Mouse (Mus musculus): ENCODE measurements around the gene Rpl18a.
A peak's percentile ranks its signal among the peaks of the same experiment; 100 is the strongest.
"Not testable (repeated sequence)": the region's sequence is repeated elsewhere in the genome, so short reads cannot be mapped to it uniquely, and the experiment has no call there.

Rpl18a gene

DNA sequence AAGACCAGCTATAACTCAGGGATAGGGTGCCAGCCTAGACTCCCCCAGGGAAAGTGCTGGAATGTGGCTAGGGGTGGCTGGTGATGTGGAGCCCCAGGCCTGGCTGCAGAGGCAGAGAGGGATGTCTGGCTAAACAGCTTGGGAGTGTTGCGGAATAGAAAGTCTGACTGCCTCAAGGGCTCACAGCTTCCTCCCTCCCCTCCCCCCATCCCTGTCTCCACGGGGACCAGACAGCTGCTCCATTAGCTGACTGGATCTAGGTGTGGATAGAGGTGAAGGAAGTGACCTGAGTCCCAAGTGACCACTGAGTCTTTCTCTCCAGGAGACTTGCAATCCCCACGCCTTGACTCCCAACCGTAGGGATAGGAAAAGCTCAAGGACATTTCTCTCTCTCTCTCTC lies 5.9 kb upstream of the Rpl18a start:
- DNase-seq (ENCODE audit: low spot score): no peak

DNA sequence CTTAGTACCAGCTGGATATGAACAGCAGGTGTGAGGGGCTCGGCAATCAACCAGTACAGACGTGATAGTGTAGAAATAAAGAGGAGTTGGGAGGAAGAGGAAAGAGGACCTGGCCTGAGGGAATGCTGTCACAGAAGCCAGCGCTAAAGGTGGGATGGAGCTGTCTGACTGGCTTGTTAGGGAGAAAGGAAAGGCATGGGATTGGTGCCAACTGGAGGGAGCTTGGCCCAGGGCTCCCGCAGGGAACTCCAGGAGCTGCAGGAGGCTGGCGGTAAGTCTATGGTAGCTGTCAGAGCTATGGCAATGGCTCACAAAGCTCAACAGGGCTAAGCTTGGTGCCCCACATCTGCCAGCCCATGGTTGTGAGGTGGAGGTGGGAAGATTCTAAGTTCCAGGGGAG lies 5.0 kb upstream of the Rpl18a start:
- no peak for DNase-seq (ENCODE audit: low spot score)

DNA sequence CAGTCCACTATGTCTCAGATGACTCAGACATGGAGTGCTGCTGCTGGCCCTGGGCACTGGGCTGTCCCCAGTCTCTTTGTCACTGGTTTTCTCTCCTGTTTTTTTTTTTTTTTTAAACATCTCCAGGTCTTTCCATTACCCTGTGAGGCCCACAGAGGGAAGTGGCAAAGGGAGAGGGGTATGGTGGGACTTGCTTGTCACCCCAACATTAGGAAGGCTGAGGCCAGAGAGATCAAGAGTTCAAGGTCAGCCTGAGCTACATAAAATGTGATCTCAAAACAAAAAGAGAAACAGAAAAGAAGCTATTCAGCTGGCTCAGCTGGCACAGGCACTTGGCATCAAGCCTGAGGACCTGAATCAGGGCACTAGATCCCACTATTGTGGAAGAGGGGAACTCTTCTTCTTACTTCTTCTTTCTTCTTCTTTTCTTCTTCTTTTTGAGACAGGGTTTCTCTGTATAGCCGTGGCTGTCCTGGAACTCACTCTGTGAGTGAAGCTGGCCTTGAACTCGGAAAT lies 3.7 kb upstream of the Rpl18a start:
- DNase-seq (ENCODE audit: low spot score): no peak

DNA sequence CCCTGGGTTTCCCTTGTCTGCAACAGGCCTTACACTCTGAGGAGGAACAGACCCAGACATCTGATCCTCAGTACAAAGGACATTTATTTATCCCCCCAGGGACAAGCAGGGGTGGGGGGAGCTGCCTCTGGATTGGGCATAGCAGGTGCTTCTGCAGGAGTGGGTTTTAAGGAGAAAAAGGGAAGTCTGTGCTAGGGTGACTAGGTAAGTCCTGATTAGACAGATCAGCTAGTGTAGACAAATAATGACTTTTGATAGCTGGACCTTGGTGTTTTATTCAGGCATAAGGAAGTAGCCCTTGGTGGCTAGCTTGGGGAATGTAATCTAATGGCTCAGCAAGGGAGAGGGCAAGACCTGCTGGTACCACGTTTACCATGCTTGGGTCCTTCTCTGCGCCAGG lies 2.0 kb upstream of the Rpl18a start:
- no peak for DNase-seq (ENCODE audit: low spot score)

DNA sequence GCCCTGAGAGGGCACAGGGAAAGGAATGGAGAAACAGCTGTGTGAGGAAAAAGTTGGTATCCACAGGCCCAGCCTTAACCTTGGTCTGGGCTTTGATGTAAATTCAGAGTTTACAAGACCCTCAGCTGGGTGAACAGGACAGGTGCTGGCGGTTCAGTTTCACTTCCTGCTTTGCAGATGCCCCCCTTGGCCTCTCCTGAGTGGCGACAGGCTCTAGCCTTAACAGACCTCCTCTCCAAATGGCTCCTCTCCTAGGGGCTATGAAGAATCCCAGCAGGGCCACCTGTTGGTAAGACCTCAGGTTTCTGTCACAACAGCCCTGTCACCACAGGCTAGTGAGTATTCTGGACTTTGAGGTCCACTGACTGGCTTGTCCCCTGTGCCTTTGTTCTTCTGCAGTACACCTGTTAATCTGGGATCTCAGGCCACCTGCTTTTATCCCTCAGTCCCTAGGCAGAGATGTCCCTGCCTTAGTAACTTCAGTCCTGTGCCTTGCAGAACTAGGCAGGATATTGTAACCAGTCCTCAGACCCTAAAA lies 1.5 kb upstream of the Rpl18a start:
- DNase-seq (ENCODE audit: low spot score): no peak

DNA sequence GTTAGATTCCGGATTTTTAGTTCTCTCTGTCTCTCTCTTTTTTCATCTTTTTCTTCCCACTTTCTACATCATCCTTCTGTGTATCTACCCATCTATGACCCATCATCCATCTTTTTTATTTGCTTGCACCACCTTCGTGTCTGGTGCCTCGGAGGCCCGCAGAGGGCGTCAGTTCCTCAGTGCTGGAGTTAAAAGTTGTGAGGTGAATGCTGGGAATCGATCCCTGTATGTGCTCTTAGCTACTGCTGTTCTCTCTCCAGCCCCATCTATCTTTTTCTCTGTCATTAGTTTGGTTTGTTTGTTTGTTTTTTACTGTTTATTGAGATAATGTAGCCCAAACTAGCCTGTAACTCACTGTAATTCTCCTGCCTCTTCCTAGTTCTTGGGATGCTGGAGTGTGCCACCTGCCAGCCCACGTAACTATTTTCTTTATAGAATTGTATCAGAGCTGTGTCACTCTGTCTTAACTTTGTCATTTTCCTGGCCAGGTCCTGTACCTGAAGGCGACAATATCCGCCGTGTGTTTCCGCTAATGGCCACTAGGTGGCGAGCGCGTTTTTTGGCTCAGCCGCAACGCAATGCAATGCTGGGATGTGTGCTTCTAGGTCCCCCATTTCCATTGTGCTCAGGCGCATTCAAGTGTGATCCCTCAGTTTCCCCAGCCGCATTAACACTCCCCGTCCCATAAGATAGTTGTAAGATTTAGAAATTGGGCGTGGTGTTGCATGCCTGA lies 635 bp upstream of the Rpl18a start:
- DNase-seq (ENCODE audit: low spot score): peak; percentile 81

DNA sequence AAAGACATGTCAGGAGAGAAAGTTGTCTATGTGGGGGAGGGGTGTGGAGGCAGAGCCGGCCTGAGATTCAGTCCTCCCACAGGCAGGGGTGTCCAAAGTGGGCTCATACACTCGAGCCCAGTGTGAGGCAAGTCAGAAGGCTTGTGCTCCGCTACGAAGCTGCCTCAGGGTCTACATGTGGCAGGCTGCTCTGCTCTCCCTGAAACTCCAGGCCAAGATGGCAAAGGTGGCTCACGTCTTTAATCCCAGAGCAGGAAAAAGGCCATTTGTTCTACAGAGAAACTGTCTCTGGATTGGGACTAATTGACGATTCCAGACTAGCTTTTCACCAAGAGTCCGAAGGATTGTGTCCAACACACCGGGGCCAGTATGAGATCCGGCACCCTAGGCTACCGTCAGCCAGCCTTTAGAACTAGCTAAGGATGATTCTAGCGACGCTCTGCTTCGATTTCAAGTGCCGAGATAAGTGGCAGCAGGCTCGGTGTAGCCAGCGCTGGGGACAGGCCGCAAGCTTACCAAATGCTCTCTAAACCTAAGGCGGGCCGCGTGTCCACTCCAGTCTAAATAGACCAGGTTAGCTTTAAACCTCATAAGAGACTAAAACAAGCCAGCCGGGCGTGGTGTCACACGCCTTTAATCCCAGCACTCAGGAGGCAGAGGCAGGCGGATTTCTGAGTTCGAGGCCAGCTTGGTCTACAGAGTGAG lies 744 bp downstream of the Rpl18a start:
- DNase-seq (ENCODE audit: low spot score): no peak

DNA sequence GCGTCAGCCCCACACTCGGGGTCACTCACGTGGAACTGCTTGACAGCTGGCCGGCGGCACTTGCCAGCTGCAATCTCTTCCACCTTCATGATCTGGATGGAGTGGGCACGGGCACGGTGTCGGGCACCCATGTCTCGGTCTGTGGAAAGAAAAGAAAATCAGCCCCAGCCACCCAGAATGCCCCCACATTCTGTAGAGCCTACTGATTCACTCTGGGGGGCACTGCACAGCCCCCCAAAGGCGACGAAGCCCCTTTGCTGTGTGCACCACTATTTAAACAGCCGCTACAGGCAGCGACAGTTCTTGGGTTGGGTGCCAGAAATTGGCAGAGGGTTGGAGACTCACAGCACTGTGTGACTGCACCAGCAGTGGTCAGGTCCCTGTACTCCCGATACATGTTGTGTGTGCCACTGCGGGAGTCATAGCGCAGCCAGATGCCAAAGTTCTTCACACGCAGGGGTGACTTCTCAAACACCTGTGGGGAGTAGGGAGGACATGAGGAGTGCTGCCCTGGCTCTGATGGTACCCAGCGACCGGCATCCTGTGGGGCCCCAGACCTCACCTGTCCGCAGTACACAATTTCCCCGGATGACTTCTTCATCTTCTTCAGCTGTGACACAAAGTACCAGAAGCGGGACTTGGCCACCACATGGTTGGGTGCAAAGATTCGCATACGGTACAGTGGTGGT lies 1.5 kb downstream of the Rpl18a start:
- DNase-seq (ENCODE audit: low spot score): not testable (repeated sequence)

DNA sequence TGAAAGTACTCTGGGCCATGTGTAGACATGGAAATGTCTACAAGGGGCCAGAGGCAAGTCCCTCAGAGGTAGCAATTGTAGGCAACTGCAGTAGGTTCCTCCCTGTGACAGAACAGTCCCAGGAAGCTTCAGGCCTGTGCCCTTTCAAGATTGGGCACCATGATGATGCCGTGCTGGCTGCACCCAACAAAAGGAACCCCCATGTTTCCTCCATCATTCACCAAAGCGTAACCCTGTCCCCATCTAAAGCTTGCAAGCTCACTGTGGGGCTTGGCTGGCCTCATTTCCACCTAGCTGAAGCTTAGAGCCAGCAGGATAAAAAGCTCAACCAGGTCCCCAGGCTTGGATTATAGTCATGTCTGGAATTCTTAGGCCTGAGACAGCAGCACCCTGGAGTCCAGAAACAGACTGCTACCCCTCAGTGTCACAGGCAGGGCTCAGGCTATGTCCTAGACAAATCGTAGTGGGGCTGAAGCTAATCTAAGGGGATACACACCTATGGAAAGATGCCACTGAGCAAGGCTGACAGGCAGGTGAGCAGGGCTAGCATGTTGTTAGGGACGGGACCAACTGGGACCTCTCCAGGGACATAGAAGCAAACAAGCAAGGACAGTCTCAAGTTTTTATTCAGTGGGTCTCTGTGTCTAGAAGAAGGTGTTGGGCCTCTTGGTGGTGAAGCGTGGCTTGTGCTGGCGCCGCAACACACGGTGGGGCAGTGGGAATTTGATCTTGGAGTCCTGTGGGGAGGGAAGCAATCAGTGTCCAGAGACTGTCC lies 2.3 kb downstream of the Rpl18a start:
- DNase-seq (ENCODE audit: low spot score): no peak

DNA sequence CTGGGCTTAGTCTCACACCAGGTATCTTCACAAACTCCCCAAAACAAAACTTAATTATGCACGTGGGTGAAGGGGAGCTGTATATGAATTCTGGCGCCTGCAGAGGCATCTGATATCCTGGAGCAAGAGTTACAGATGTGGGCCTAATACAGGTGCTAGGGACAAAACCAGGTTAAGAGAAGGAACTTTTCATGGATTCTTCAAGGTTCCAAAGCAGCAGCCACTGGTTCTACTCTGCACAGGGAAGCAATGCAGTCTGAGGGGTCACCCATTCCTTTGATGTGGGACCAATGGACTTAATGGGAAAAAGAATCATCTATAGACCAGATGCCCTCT lies 2.9 kb downstream of the Rpl18a start:
- no peak for DNase-seq (ENCODE audit: low spot score)

DNA sequence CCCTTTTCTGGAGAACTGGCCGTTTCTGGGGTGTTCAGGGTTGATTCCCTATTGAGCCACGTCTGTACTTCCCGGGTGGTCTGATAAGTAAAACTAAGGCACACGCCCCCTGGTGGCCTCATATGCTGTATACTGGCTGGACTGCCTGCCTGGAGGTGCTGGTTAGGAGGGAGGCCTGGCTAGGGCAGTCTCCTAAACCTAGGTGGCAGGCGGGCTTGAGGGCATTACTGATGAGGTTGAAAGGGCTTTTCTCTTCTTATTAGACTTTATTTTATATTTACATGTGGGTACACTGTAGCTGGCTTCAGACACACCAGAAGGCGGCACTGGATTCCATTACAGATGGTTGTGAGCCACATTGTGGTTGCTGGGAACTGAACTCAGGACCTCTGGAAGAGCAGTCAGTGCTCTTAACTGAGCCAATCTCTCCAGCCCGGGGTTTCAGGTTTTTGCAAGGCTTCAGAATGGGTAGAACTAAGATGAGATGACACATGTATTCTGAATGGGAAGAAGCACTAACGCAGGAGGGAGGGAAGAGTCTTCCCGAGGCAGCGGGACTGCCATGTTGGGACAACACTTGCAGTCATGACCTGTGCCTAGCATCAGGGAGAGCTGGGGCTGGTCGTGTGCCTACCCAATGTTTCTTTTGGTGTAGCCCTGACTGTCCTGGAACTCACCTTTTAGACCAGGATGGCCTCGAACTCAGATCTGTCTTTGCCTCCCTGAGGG lies 3.4 kb downstream of the Rpl18a start:
- peak; percentile 70 for DNase-seq (ENCODE audit: low spot score)

DNA sequence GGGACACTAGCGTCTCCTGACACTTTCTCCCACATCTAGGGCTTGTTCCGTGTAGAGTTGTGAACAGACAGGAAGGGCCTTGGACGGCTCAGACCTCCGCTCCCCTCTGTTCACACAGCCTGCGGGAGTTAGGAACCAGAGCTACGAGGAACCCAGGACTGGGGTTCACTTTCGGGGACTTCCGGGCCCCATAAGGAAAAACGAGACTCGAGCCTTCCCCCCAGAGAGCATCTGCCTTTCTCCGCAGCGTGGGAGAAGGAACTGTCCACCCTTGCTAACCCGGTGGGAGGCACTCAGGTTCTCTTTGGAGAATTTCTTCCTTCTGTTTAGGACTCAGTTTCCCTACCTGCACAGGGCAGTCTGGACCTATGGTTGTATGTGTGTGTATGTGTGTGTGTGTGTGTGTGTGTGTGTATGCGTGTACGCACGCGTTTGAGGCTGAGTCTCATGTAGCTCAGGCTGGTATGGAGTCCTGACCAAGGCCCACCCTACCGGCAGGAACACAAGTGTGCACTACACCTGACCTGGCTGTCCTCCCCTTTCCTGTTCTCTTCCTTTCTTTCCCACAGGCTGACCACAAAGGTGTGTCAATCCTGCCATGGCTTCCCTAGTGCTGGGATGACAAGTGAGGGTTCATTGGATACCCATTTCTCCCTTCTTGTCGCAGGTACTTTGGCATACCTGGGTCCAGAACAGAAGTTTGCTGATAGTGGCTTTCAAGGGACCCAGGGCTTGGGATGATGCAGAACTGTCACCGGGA lies 4.1 kb downstream of the Rpl18a start:
- no peak for DNase-seq (ENCODE audit: low spot score)

DNA sequence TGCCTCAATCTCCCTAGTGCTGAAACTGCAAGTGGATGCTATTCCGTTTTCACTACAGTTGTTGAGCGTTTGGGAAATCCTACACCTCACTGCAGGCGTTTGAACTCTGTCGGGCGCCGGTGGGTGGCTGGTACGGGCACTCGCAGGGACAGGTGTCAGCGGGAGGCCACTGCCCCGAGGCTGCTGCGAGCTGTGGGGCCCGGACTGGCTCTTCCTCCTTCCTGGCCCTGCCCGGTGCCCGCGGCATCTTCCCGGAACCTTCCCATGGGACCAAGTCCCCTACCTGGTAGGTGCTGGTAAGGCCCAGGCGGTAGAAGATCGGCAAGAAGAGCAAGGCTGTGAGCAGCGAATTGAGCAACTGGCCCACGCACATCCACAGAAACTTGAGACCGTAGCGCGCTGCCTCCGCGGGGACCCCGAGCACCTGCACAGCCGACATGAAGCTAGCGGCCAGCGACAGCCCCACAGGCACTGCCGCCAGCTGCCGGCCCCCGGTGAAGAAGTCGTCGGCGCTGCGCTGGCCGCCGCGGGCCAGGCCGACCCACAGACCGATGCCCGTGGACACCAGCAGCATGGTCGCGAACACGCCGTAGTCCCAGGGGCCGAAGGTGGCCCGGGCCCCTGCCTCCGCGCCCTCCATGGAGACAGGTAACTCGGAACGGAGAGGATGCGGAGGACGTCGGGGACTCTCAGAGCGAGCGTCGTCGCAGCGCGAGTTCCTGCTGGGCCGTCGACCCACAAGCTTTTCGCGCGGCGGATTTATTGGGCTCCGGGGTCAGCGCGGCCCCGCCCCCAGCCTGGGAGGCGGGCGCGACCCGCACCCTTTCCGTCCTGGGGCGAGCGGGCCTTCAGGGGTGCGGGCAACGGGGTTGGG lies 5.0 kb downstream of the Rpl18a start, which contains the start of gene Slc5a5:
Gene Slc5a5 (minus strand): TSS at position 736 of the 874 bp plus-strand sequence.
- no peak for DNase-seq (ENCODE audit: low spot score)

DNA sequence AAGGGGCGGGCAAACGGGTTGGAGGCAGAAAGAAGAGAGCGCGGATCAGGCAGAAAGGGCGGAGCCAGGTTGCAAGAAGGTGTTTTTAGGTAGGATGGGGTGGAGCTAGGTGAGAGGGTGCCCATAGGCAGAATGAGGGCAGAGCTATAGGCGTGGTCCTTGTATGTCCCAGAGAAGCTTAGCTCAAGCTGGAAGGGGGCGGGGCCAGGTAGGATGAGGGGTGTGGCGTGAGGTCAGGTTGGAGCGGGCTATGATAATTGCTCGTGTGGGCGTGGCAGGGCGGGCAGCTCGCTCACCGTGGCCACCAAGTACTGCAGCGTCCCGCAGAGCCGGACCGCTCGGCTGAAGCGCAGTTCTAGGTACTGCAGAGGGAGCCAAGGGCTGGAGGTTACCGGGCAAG lies 5.9 kb downstream of the Rpl18a start:
- no peak for DNase-seq (ENCODE audit: low spot score)

DNA sequence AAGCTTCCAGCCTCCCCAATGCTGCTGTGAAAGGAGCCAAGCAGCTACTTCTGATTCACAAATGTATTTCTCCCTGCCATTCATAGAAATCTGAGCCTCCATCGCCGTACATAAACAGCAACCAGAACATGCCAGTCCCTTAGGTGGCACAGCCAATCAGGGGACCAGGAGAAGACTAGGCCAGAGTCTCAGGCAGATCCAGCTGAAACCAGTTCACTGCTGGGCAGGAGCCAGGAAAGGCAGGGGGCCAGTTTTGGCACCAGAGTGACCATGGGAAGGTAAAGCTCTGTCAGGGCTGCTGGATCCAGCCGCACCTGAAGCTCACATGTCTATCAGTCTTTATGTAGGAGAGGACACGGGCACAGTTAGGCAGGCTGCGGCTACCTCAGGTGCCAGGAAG lies 6.6 kb downstream of the Rpl18a start:
- no peak for DNase-seq (ENCODE audit: low spot score)

DNA sequence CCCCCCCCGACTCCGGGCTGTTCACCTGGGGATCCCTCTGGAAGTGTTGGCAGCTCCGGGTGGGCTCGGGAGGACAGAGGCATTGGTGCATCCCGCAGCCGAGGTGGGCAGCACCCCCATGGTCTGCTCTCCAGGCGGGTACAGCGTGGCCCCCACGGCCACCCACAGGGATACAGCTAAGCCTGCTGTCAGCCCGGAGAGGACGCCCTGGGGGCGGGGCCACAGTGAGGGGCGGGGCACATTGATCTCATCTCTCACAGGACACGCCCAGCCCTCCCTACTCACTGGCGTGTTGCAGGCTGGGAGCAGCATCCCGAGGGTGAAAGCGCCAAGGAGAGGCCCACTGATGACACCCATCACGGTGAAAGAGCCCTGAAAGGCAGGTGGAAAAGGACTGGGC lies 9.5 kb downstream of the Rpl18a start:
- no peak for DNase-seq (ENCODE audit: low spot score)

DNA sequence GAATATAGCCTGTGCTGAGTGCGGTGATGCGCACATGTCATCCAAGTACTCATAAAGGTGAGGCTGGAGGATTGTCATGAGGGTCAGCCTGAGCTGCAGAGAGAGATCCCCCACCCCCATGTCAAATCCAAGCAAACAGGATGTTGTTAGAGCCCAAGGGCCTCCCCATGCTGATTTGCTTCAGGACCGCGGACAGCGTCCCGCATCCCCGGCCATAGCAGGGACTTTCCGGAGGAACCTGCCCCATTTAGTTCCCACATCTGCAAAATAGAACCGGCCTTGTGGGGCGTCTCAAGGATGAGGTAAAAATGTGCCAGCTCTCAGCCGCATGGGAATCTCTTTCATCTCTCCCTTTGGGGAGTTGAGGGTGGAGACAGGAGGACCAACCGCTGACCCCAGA lies 11.6 kb downstream of the Rpl18a start:
- DNase-seq (ENCODE audit: low spot score): no peak

DNA sequence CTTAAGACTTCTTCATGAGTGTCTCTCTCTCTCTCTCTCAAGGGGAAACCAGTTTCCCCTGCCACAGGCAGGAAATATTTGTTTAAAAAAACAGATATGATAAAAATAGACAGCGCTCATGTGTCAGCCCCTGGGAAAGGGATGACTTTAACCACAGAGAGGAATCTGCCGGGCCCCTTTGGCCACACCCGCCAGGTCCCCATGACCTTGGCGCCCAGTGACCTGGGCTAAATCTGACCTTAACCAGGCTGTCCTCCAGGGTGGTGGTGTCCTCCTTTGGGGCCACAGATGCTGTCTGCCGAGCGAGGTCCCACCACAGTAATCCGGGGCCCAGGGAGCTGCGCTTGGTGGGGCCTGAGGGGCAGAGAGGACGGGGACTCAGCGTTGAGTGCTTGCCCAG lies 12.5 kb downstream of the Rpl18a start:
- DNase-seq (ENCODE audit: low spot score): no peak

DNA sequence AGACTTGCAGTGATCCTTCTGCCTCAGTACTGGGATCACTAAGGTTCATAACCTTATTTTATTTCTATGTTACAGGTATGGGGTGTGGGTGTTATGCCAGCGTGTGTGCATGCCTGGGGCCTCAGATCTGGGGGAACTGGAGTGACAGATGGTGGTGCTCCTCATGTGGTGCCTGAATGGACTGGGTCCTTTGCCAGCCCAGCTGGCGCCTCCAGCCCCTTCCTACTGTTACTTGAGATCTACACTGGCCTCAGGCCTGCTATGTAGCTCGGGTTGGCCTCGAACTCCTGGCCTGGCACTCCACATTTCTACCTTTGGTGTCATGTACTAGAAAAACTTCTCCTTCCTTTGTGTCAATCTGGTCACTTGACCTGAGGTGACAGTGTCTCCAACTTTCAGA lies 13.0 kb downstream of the Rpl18a start:
- no peak for DNase-seq (ENCODE audit: low spot score)

DNA sequence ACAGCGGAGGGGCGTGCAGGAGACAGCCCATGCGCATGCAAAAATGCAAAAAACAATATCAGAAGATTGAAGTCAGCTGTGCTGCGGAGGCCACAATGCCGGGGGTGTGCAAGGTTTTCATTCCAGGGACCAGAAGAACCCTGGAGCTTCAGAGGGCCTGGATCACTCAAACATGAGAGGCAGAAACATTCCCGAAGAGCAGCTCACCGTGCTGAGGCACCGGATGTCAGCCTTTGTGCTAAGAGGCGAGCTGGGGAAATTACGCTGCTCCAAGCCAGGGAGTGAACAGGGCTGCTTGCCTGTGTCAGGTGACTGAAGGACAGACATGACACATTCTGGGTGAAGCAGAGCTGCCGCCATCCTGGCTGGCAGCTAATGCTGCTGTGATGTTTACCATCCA lies 16.7 kb downstream of the Rpl18a start:
- DNase-seq (ENCODE audit: low spot score): no peak

All from ovary, postnatal 36 days (tissue).